Mouse (Mus musculus) CH12.LX (cell line): Measurements from ENCODE around the gene Cfap97d1. TPM values are rescaled to one million over a fixed set of nuclear protein-coding genes. Genes with fewer than 3 reads are reported as not detected.

Experiments used
- DNase-seq: peaks from one replicate; pipeline ENCODE4 v3.0.0-alpha.2; 2013; ENCODE audit errors: extremely low read depth
- H3K27ac ChIP-seq: 2 replicates; pipeline ENCODE4 v1.5.1; 2012; ENCODE audit warnings: low read depth, mild to moderate bottlenecking, control low read depth, moderate library complexity; ENCODE audit not compliant: insufficient read depth
- H3K27me3 ChIP-seq: replicated peaks from 2 replicates; pipeline ENCODE3; 2012; ENCODE audit warnings: inconsistent platforms
- H3K36me3 ChIP-seq, 2 experiments: replicated peaks in 1 of 2; 2 replicates each; pipeline versions ENCODE3 to v1.6.1; 2012; ENCODE audit warnings: inconsistent platforms in 1 of 2, low read length in 1 of 2, mild to moderate bottlenecking in 1 of 2, mixed read lengths in 1 of 2, moderate library complexity in 1 of 2; ENCODE audit not compliant: control insufficient read depth in 1 of 2, insufficient read depth in 1 of 2
- H3K4me1 ChIP-seq, 2 experiments: 2 replicates each; pipeline ENCODE4 v1.6.1; 2012; ENCODE audit warnings: inconsistent platforms in 1 of 2, moderate library complexity in 1 of 2; ENCODE audit not compliant: insufficient read depth in 2 of 2, control insufficient read depth in 1 of 2
- H3K4me2 ChIP-seq: 2 replicates; pipeline ENCODE4 v1.6.1; 2012; ENCODE audit warnings: low read depth, mild to moderate bottlenecking, control low read depth; ENCODE audit not compliant: poor library complexity, insufficient read depth, severe bottlenecking
- H3K4me3 ChIP-seq, 3 experiments: fragments of 150-350 bp in 1 of 3; sonication (generic) in 1 of 3; replicated peaks in 1 of 3; 2 replicates each; pipeline versions ENCODE3 to v1.5.1; 2011 to 2012; ENCODE audit warnings: low read depth in 2 of 3, low read length in 2 of 3, mild to moderate bottlenecking in 2 of 3, moderate library complexity in 2 of 3, control low read depth in 1 of 3, improper control_type of control experiment in 1 of 3, inconsistent platforms in 1 of 3, mixed read lengths in 1 of 3; ENCODE audit not compliant: poor library complexity in 1 of 3
- H3K79me2 ChIP-seq: replicated peaks from 2 replicates; pipeline ENCODE4 v1.6.1; 2012; ENCODE audit warnings: mild to moderate bottlenecking, moderate library complexity; ENCODE audit not compliant: control insufficient read depth, poor library complexity, insufficient read depth, severe bottlenecking; ENCODE audit errors: extremely low read depth
- H3K9ac ChIP-seq: 2 replicates; pipeline ENCODE4 v1.6.1; 2012; ENCODE audit warnings: low read depth, mild to moderate bottlenecking, control low read depth, moderate library complexity; ENCODE audit not compliant: insufficient read depth
- H3K9me3 ChIP-seq: replicated peaks from 2 replicates; pipeline ENCODE3; 2012; ENCODE audit warnings: low read length, inconsistent platforms, mixed read lengths
- CHD1 ChIP-seq: IDR thresholded peaks from 2 replicates; pipeline ENCODE4 v1.6.1; 2012; ENCODE audit warnings: low read depth, low read length, improper control_type of control experiment, inconsistent platforms
- E2F4 ChIP-seq: IDR thresholded peaks from 2 replicates; pipeline ENCODE4 v1.6.1; 2011; ENCODE audit warnings: low read depth, low read length, improper control_type of control experiment; ENCODE audit not compliant: insufficient replicate concordance
- EP300 ChIP-seq: IDR thresholded peaks from 2 replicates; pipeline ENCODE4 v1.6.1; 2011; ENCODE audit warnings: low read length, improper control_type of control experiment
- ETS1 ChIP-seq: conservative IDR thresholded peaks from 2 replicates; pipeline ENCODE4 v1.6.1; 2012; ENCODE audit warnings: low read depth, mild to moderate bottlenecking, inconsistent platforms, low read length, improper control_type of control experiment, moderate library complexity
- GABPA ChIP-seq: IDR thresholded peaks from 2 replicates; pipeline ENCODE4 v1.6.1; 2012; ENCODE audit warnings: low read depth, low read length, improper control_type of control experiment, inconsistent platforms; ENCODE audit not compliant: insufficient replicate concordance
- HCFC1 ChIP-seq: IDR thresholded peaks from 2 replicates; pipeline ENCODE4 v1.6.1; 2012; ENCODE audit warnings: low read depth, mild to moderate bottlenecking, inconsistent platforms, low read length, improper control_type of control experiment
- IRF4 ChIP-seq: IDR thresholded peaks from 2 replicates; pipeline ENCODE4 v1.6.1; 2014; ENCODE audit warnings: low read depth, mild to moderate bottlenecking, inconsistent platforms, low read length, improper control_type of control experiment
- KAT2A ChIP-seq: IDR thresholded peaks from 2 replicates; pipeline ENCODE4 v1.6.1; 2012; ENCODE audit warnings: low read length, improper control_type of control experiment, inconsistent platforms; ENCODE audit not compliant: insufficient replicate concordance
- MAFK ChIP-seq: IDR thresholded peaks from 2 replicates; pipeline ENCODE4 v1.6.1; 2011; ENCODE audit warnings: low read length, improper control_type of control experiment; ENCODE audit not compliant: insufficient replicate concordance
- MAX ChIP-seq: IDR thresholded peaks from 2 replicates; pipeline ENCODE4 v1.6.1; 2011; ENCODE audit warnings: low read length, improper control_type of control experiment
- MXI1 ChIP-seq: IDR thresholded peaks from 2 replicates; pipeline ENCODE4 v1.6.1; 2011; ENCODE audit warnings: mild to moderate bottlenecking, low read depth, low read length, improper control_type of control experiment
- NELFE ChIP-seq: IDR thresholded peaks from 2 replicates; pipeline ENCODE4 v1.6.1; 2011; ENCODE audit warnings: low read depth, low read length, improper control_type of control experiment
- NRF1 ChIP-seq: IDR thresholded peaks from 2 replicates; pipeline ENCODE4 v1.6.1; 2014; ENCODE audit warnings: low read depth, mild to moderate bottlenecking, inconsistent platforms, low read length, improper control_type of control experiment, moderate library complexity
- POLR2A ChIP-seq: IDR thresholded peaks from 2 replicates; pipeline ENCODE4 v1.6.1; 2011; ENCODE audit warnings: low read depth, mild to moderate bottlenecking, improper control_type of control experiment, low read length
- UBTF ChIP-seq: IDR thresholded peaks from 2 replicates; pipeline ENCODE4 v1.6.1; 2012; ENCODE audit warnings: low read depth, mild to moderate bottlenecking, inconsistent platforms, low read length, improper control_type of control experiment, moderate library complexity
- USF1 ChIP-seq: IDR thresholded peaks from 2 replicates; pipeline ENCODE4 v1.6.1; 2014; ENCODE audit warnings: low read depth, mild to moderate bottlenecking, inconsistent platforms, low read length, improper control_type of control experiment
- ZC3H11A ChIP-seq: IDR thresholded peaks from 2 replicates; pipeline ENCODE4 v1.6.1; 2012; ENCODE audit warnings: low read depth, mild to moderate bottlenecking, inconsistent platforms, low read length, improper control_type of control experiment
- ZKSCAN1 ChIP-seq: IDR thresholded peaks from 2 replicates; pipeline ENCODE4 v1.6.1; 2012; ENCODE audit warnings: low read depth, inconsistent platforms, low read length, improper control_type of control experiment, borderline replicate concordance
- ZMIZ1 ChIP-seq: IDR thresholded peaks from 2 replicates; pipeline ENCODE4 v1.6.1; 2012; ENCODE audit warnings: low read depth, mild to moderate bottlenecking, inconsistent platforms, low read length, improper control_type of control experiment
- dilution Hi-C: fragments of 300-500 bp; cut with MboI; formaldehyde crosslinking; loops from 2 replicates; pipeline ENCODE4 v1.14.3; 2020; ENCODE audit warnings: low sequenced_read_pairs; ENCODE audit not compliant: extremely low pct_unique_long_range_greater_than_20kb, extremely low pct_ligation_motif_present
- in situ Hi-C: fragments of 300-500 bp; cut with MboI; formaldehyde crosslinking; loops from 3 replicates; pipeline ENCODE4 v1.14.3; 2019; ENCODE audit warnings: low sequenced_read_pairs, low pct_ligation_motif_present, low pct_unique_long_range_greater_than_20kb, mixed read lengths
- polyA plus RNA-seq: library from polyadenylated mRNA; unstranded; fragments of >175 nt; gene quantifications from 2 replicates; pipeline ENCODE4 v1.2.1, GENCODE M21; 2012; ENCODE audit warnings: low read depth; ENCODE audit not compliant: insufficient read length
- total RNA-seq, 2 experiments: library from RNA; depleted of rRNA; stranded (reverse); fragments of 300-350 nt in 1 of 2; fragments of >200 nt in 1 of 2; gene quantifications; 2 replicates each; pipeline ENCODE4 v1.2.3; 2012 to 2014

Gene Cfap97d1
- total and polyA plus RNA-seq, 3 experiments = not detected

- Histone ChIP-seq H3K4me1 (no peaks in the 10 kb centered on the region; a peak in 1 of 4 replicates), H3K27ac (no peak overlapping the region), H3K27me3 (peaks cover 81% of the 10 kb centered on the region), H3K4me3 (no peak overlapping the region), H3K9ac (no peak overlapping the region), H3K36me3 (no peaks in the 10 kb centered on the region), H3K79me2 (no peaks in the 10 kb centered on the region), H3K4me2 (no peak overlapping the region), H3K9me3 (peaks cover 2% of the 10 kb centered on the region)
- DNase-seq = no peak
- in situ Hi-C loops (no loop called here), dilution Hi-C loops (no loop called here)
- TF ChIP-seq ZMIZ1 (no peak), CHD1 (no peak), NRF1 (no peak), USF1 (no peak), ZKSCAN1 (no peak), E2F4 (no peak), ETS1 (no peak), POLR2A (no peak), ZC3H11A (no peak), MAFK (no peak), MAX (no peak), MXI1 (no peak), KAT2A (no peak), NELFE (no peak), UBTF (no peak), HCFC1 (no peak), IRF4 (no peak), EP300 (no peak), GABPA (no peak)
Measured at GRCm38 (mm10) chr11:102036336-102036735, 52.3 kb downstream of the Cfap97d1 start.

DNA sequence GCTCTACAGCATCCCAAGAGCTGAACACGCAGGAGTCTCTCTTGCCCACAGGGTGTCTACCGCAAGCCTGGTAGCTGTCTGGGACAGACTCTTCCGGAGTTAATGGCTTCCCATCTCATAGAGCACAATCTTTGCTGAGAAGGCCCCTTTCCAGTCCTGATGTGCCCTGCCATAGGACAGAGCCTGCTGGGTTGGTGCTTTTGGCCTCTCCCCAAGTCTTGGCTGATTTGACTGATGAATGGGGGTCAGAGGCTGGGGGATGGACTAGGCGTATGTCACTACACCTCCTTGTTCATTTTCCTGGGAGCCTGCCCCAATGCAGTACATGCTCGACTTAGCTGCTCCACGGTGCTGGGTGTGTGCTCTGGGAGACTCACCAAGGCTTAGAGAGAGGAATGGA lies 53.7 kb downstream of the Cfap97d1 start:
- Histone ChIP-seq H3K27ac (no peak overlapping the region), H3K36me3 (no peaks in the 10 kb centered on the region), H3K4me1 (peaks cover 0 to 2% of the 10 kb centered on the region in 2 experiments; a peak in 1 of 4 replicates), H3K4me2 (no peak overlapping the region), H3K9me3 (peaks cover 2% of the 10 kb centered on the region), H3K9ac (no peak overlapping the region), H3K27me3 (peaks cover 76% of the 10 kb centered on the region), H3K79me2 (no peaks in the 10 kb centered on the region), H3K4me3 (no peak overlapping the region)
- DNase-seq = no peak
- no peak for TF ChIP-seq EP300
- TF ChIP-seq MAFK = no peak
- dilution Hi-C loops = no loop called here
- in situ Hi-C loops = no loop called here
